Mouse (Mus musculus) embryonic facial prominence, embryonic 11.5 days (tissue): ENCODE measurements around the gene Rftn1. TPM values are rescaled to one million over a fixed set of nuclear protein-coding genes. Genes with fewer than 3 reads are reported as not detected.

Source experiments
- ATAC-seq: fragments of 200-750 bp; cut with Nextera tagmentation; replicated peaks from 2 replicates; pipeline ENCODE4 v1.8.0; 2017; ENCODE audit warnings: low read depth; ENCODE audit not compliant: insufficient number of reproducible peaks, low FRiP score, low TSS enrichment
- DNase-seq: peaks from one replicate; pipeline ENCODE4 v3.0.0-alpha.2; 2015; ENCODE audit warnings: low spot score
- H3K27ac ChIP-seq: fragments of 300-500 bp; sonication (generic); replicated peaks from 2 replicates; pipeline ENCODE4 v1.5.1; 2014; ENCODE audit warnings: mild to moderate bottlenecking, low read depth, low read length, control low read depth
- H3K27me3 ChIP-seq: fragments of 300-500 bp; sonication (generic); 2 replicates; pipeline ENCODE4 v1.6.1; 2014; ENCODE audit warnings: mild to moderate bottlenecking, low read length, moderate library complexity, mixed read lengths; ENCODE audit not compliant: control insufficient read depth, insufficient read depth
- H3K36me3 ChIP-seq: fragments of 300-500 bp; sonication (generic); replicated peaks from 2 replicates; pipeline ENCODE4 v1.6.1; 2014; ENCODE audit warnings: low read depth, mild to moderate bottlenecking, low read length, moderate library complexity, mixed read lengths; ENCODE audit not compliant: control insufficient read depth, insufficient read depth
- H3K4me1 ChIP-seq: fragments of 300-500 bp; sonication (generic); 2 replicates; pipeline ENCODE4 v1.6.1; 2014; ENCODE audit warnings: low read length, mixed read lengths; ENCODE audit not compliant: control insufficient read depth, insufficient read depth
- H3K4me2 ChIP-seq: fragments of 300-500 bp; sonication (generic); 2 replicates; pipeline ENCODE4 v1.6.1; 2014; ENCODE audit warnings: low read depth, mild to moderate bottlenecking, control low read depth, low read length, moderate library complexity
- H3K4me3 ChIP-seq: fragments of 300-500 bp; sonication (generic); 2 replicates; pipeline ENCODE4 v1.5.1; 2014; ENCODE audit warnings: low read depth, low read length, control low read depth
- H3K9ac ChIP-seq: fragments of 300-500 bp; sonication (generic); replicated peaks from 2 replicates; pipeline ENCODE4 v1.6.1; 2014; ENCODE audit warnings: mild to moderate bottlenecking, control low read depth, low read length
- H3K9me3 ChIP-seq: fragments of 300-500 bp; sonication (generic); replicated peaks from 2 replicates; pipeline ENCODE4 v1.6.1; 2016; ENCODE audit warnings: mild to moderate bottlenecking, low read length, inconsistent platforms, mixed read lengths; ENCODE audit not compliant: control insufficient read depth
- WGBS: fragments of 180-500 bp; shearing (Covaris S2); extraction: QIAGEN DNeasy Blood & Tissue Kit; methylation state at CpG from one replicate; pipeline ENCODE4 v1.1.7; 2014; 5-methylcytosine and 5-hydroxymethylcytosine counted together
- polyA plus RNA-seq: library from polyadenylated mRNA; unstranded; fragments of >200 nt; fragmentation: Nextera tagmentation; extraction: Ambion mirVana; gene quantifications from 2 replicates; pipeline ENCODE4 v1.2.1, GENCODE M21; 2014

The Rftn1 gene
- polyA plus RNA-seq, 1 experiment from 2014 or later = 6.5 TPM

GRCm38 (mm10) chr17:50078749-50079148, 111.7 kb downstream of the Rftn1 start:
- no peak overlapping the region for H3K4me3 ChIP-seq
- H3K9ac ChIP-seq = no peak overlapping the region
- no peaks in the 10 kb centered on the region for H3K9me3 ChIP-seq
- ATAC-seq (no peak), DNase-seq (no peak)
- no peak overlapping the region for H3K4me2 ChIP-seq
- no peak overlapping the region for H3K27ac ChIP-seq
- H3K36me3 ChIP-seq = no peaks in the 10 kb centered on the region
- H3K27me3 ChIP-seq = no peaks in the 10 kb centered on the region
- no peaks in the 10 kb centered on the region for H3K4me1 ChIP-seq
- 96% methylated on average over 6 of the region's 6 CpGs for WGBS

DNA sequence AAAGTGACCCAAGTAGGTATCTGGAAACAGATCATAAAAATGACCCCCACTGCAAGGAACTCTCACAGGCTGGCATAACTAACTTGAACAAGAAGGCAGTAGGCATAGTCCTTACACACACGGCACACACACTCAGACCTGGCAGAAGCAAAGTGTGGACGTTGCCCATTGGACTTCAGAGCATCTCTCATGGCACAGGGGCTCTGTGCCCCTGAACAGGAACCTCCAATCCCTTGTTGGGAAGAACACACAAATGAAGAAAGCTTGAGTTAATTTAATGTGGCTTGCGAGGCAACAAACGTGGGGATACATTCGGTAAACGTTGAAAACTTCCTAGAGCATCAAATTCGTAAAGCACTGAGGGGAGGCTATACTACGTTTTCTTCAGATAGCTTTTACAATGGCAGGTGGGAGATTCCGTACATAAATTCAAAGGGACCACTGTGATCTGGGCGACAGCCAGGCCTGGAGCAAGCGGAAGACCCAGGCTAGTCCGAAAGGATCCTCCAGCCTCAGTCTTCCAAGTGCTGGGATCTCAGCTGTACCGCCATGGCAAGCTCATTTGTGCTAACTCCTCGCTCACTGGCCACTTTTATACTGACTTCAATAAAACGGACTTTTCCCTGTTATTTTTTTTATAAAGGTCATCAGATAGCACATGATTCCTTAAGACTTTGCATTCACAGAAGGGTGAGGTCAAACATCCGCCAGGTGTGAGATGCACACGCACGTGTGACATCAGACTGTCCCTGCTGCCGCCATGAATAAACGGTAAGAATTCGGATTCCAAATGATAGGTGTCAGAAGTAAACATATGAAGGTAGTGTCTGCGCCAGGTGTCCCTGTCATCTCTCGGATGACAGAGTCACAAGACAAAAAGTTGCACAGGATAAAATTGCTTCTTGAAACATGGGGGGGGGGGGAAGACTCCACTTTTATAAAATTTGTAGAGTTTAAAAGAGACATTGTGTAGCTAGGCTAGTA, 117.2 kb downstream of the Rftn1 start:
- Histone ChIP-seq H3K4me1 (no peaks in the 10 kb centered on the region), H3K36me3 (no peaks in the 10 kb centered on the region), H3K4me2 (no peak overlapping the region), H3K27ac (no peak overlapping the region), H3K9me3 (no peaks in the 10 kb centered on the region), H3K4me3 (no peak overlapping the region), H3K9ac (no peak overlapping the region), H3K27me3 (no peaks in the 10 kb centered on the region)
- no peak for ATAC-seq
- 91% methylated on average over 23 of the region's 23 CpGs for WGBS
- no peak for DNase-seq

DNA sequence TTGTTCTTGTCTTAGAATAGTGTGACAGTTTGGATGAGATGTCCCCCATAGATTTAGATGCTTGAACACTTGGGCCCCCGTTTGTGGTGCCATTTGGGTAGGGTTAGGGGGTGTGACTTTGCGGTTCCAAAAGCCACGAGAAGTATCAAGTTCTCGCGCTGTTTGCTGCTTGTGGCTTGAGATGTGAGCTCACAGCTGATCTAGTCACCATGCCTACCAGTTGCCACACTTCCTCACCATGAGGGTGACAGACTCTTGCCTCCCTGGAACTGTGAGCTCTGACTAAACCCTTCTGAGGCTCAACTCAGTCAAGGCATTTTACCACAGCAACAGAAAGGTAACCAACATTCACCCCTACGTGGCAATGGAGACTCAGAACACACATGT, 118.9 kb downstream of the Rftn1 start:
- DNase-seq = no peak

DNA sequence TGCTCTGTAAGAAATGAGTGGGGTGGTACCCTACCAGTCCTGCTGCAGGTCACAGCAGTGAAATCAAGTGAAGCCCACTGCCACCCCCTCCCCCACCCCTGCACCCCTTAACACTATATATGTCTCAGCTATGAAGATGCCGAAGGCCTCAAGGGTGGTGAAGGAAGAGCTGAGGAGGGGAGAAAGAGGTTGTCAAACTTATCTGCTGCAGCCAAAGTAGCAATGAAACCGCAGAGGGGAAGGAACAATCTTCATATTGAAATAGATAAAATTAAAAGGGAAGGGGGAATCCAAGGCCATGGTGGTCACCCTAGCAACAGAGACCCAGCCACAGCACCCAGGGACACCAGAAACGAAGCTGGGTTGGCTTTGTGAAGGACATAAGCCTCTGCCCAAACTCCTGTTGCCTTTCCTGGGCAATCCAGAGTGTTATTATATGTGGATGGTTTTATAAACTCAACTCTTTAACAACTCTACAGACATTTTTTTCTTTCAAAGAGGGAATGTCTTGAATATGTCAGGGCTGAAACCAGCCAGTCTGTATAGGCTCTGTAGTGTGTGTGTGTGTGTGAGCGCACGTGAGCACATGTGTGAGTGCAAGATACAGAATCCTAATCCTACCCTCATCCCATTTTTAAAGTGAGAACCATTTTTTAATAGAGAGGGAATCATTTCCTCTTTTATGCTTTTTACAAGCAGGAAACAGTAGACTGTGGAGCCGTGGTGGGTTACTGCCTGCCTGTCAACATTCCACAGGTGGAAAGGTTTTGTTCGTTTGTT, 119.5 kb downstream of the Rftn1 start:
- ATAC-seq (no peak), DNase-seq (no peak)
- 83% methylated on average over 7 of the region's 7 CpGs for WGBS
- Histone ChIP-seq H3K9ac (no peak overlapping the region), H3K4me1 (no peaks in the 10 kb centered on the region), H3K4me2 (no peak overlapping the region), H3K4me3 (no peak overlapping the region), H3K36me3 (no peaks in the 10 kb centered on the region), H3K27me3 (no peaks in the 10 kb centered on the region), H3K27ac (no peak overlapping the region), H3K9me3 (no peaks in the 10 kb centered on the region)

More for the DNA sequence above, 118.9 kb downstream of the Rftn1 start:
- Histone ChIP-seq H3K9me3 (no peaks in the 10 kb centered on the region), H3K4me2 (no peak overlapping the region), H3K9ac (no peak overlapping the region), H3K36me3 (no peaks in the 10 kb centered on the region), H3K27me3 (no peaks in the 10 kb centered on the region), H3K27ac (no peak overlapping the region), H3K4me3 (no peak overlapping the region), H3K4me1 (no peaks in the 10 kb centered on the region)
- 81% methylated on average over 6 of the region's 6 CpGs for WGBS
- ATAC-seq = no peak

- no peak overlapping the region for H3K4me3 ChIP-seq
- 47% methylated on average over 10 of the region's 10 CpGs for WGBS
- no peak for ATAC-seq
- H3K9me3 ChIP-seq = no peaks in the 10 kb centered on the region
- no peak overlapping the region for H3K9ac ChIP-seq
- no peaks in the 10 kb centered on the region for H3K27me3 ChIP-seq
- no peak overlapping the region for H3K27ac ChIP-seq
- H3K36me3 ChIP-seq = no peaks in the 10 kb centered on the region
- no peak for DNase-seq
- H3K4me2 ChIP-seq = no peak overlapping the region
- H3K4me1 ChIP-seq = no peaks in the 10 kb centered on the region
Measured at GRCm38 (mm10) chr17:50069897-50070636, 120.4 kb downstream of the Rftn1 start.

DNA sequence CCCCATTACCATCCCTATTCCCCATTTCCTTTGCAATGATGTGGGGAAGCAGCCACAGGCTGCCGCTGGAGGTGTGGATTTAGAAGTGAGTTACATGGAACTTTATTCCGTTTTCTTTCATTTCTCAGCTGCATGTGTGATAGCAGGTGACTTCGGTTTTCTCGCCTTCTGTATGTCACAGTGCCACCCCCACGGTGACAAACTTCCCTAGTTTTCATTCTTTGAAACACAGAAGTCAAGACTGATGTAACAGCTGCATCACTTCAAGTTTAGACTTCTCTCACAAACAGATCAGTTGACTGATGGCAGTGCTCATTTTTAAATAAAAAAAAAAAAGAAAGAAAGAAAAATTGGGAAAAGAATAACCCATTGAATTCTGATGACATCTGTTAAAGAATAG, 121.3 kb downstream of the Rftn1 start:
- ATAC-seq = no peak
- no peak for DNase-seq
- Histone ChIP-seq H3K4me3 (no peak overlapping the region), H3K36me3 (no peaks in the 10 kb centered on the region), H3K27ac (no peak overlapping the region), H3K9ac (no peak overlapping the region), H3K4me1 (no peaks in the 10 kb centered on the region), H3K27me3 (no peaks in the 10 kb centered on the region), H3K4me2 (no peak overlapping the region), H3K9me3 (no peaks in the 10 kb centered on the region)
- WGBS = 84% methylated on average over 5 of the region's 5 CpGs

- WGBS = 88% methylated on average over 10 of the region's 10 CpGs
- H3K27me3 ChIP-seq = no peaks in the 10 kb centered on the region
- no peaks in the 10 kb centered on the region for H3K36me3 ChIP-seq
- H3K9me3 ChIP-seq = no peaks in the 10 kb centered on the region
- DNase-seq (no peak), ATAC-seq (no peak)
- H3K4me2 ChIP-seq = no peak overlapping the region
- no peak overlapping the region for H3K27ac ChIP-seq
- H3K4me1 ChIP-seq = no peaks in the 10 kb centered on the region
- H3K9ac ChIP-seq = no peak overlapping the region
- H3K4me3 ChIP-seq = no peak overlapping the region
Measured at GRCm38 (mm10) chr17:50068681-50069138, 121.8 kb downstream of the Rftn1 start.
